Mouse (Mus musculus) embryonic facial prominence, embryonic 11.5 days (tissue): ENCODE data around the gene Ccdc116. TPM values are rescaled to one million over a fixed set of nuclear protein-coding genes. Genes with fewer than 3 reads are reported as not detected.

Experiments
- ATAC-seq: fragments of 200-750 bp; cut with Nextera tagmentation; replicated peaks from 2 replicates; pipeline ENCODE4 v1.8.0; 2017; ENCODE audit warnings: low read depth; ENCODE audit not compliant: insufficient number of reproducible peaks, low FRiP score, low TSS enrichment
- DNase-seq: peaks from one replicate; pipeline ENCODE4 v3.0.0-alpha.2; 2015; ENCODE audit warnings: low spot score
- H3K27ac ChIP-seq: fragments of 300-500 bp; sonication (generic); replicated peaks from 2 replicates; pipeline ENCODE4 v1.5.1; 2014; ENCODE audit warnings: mild to moderate bottlenecking, low read depth, low read length, control low read depth
- H3K27me3 ChIP-seq: fragments of 300-500 bp; sonication (generic); 2 replicates; pipeline ENCODE4 v1.6.1; 2014; ENCODE audit warnings: mild to moderate bottlenecking, low read length, moderate library complexity, mixed read lengths; ENCODE audit not compliant: control insufficient read depth, insufficient read depth
- H3K36me3 ChIP-seq: fragments of 300-500 bp; sonication (generic); replicated peaks from 2 replicates; pipeline ENCODE4 v1.6.1; 2014; ENCODE audit warnings: low read depth, mild to moderate bottlenecking, low read length, moderate library complexity, mixed read lengths; ENCODE audit not compliant: control insufficient read depth, insufficient read depth
- H3K4me1 ChIP-seq: fragments of 300-500 bp; sonication (generic); 2 replicates; pipeline ENCODE4 v1.6.1; 2014; ENCODE audit warnings: low read length, mixed read lengths; ENCODE audit not compliant: control insufficient read depth, insufficient read depth
- H3K4me2 ChIP-seq: fragments of 300-500 bp; sonication (generic); 2 replicates; pipeline ENCODE4 v1.6.1; 2014; ENCODE audit warnings: low read depth, mild to moderate bottlenecking, control low read depth, low read length, moderate library complexity
- H3K4me3 ChIP-seq: fragments of 300-500 bp; sonication (generic); 2 replicates; pipeline ENCODE4 v1.5.1; 2014; ENCODE audit warnings: low read depth, low read length, control low read depth
- H3K9ac ChIP-seq: fragments of 300-500 bp; sonication (generic); replicated peaks from 2 replicates; pipeline ENCODE4 v1.6.1; 2014; ENCODE audit warnings: mild to moderate bottlenecking, control low read depth, low read length
- H3K9me3 ChIP-seq: fragments of 300-500 bp; sonication (generic); replicated peaks from 2 replicates; pipeline ENCODE4 v1.6.1; 2016; ENCODE audit warnings: mild to moderate bottlenecking, low read length, inconsistent platforms, mixed read lengths; ENCODE audit not compliant: control insufficient read depth
- WGBS: fragments of 180-500 bp; shearing (Covaris S2); extraction: QIAGEN DNeasy Blood & Tissue Kit; methylation state at CpG from one replicate; pipeline ENCODE4 v1.1.7; 2014; 5-methylcytosine and 5-hydroxymethylcytosine counted together
- microRNA counts: library from miRNA; unstranded; fragments of <30 nt; microRNA quantifications from one replicate; lab custom pipeline; 2016
- microRNA-seq: library from miRNA; unstranded; fragments of <30 nt; microRNA quantifications from one replicate; pipeline ENCODE4, GENCODE M21; 2016; ENCODE audit warnings: borderline number of aligned reads
- polyA plus RNA-seq: library from polyadenylated mRNA; unstranded; fragments of >200 nt; fragmentation: Nextera tagmentation; extraction: Ambion mirVana; gene quantifications from 2 replicates; pipeline ENCODE4 v1.2.1, GENCODE M21; 2014

Gene Ccdc116
- polyA plus RNA-seq, 1 experiment from 2014 or later = 0.49 TPM

- Histone ChIP-seq H3K27me3 (no peaks in the 10 kb centered on the region), H3K4me1 (no peaks in the 10 kb centered on the region), H3K27ac (no peak overlapping the region), H3K9ac (no peak overlapping the region), H3K4me3 (no peak overlapping the region), H3K36me3 (peaks cover 12% of the 10 kb centered on the region), H3K9me3 (no peaks in the 10 kb centered on the region), H3K4me2 (no peak overlapping the region)
- ATAC-seq = no peak
- DNase-seq = no peak
- WGBS = 94% methylated on average over 3 of the region's 3 CpGs
Measured at GRCm38 (mm10) chr16:17096938-17097337, 50.1 kb downstream of the Ccdc116 start.

MicroRNAs within 50 kb of the gene (microRNA counts, 519-probe panel; counts per million panel counts)
- 5,557 counts per million, percentile 94 among the panel's probes with 10 or more counts for microRNA mmu-miR-130b (lab: Ali Mortazavi, UCI)
- microRNA mmu-miR-301b (lab: Ali Mortazavi, UCI) = 2,765 counts per million, percentile 33 among the panel's probes with 10 or more counts

Small RNA genes within 50 kb of the gene (microRNA-seq; reads per million reads assigned to microRNA genes)
- gene Mir130b = 11,056 reads per million, percentile 94 among the genes with 10 or more reads in this experiment
- 235 reads per million, percentile 55 among the genes with 10 or more reads in this experiment for gene Mir301b

Other genes with a start within 250 kb of the Ccdc116 start
- gene Mapk1, start 163.8 kb downstream of the Ccdc116 start, polyA plus RNA-seq = 182 and 185 TPM in 2 replicates
- gene Ypel1, start 77.5 kb downstream of the Ccdc116 start, polyA plus RNA-seq = 97.1 and 108 TPM in 2 replicates
- gene Ppil2, start 36.0 kb downstream of the Ccdc116 start, polyA plus RNA-seq = 129 and 142 TPM in 2 replicates
- gene 2610318N02Rik, start 22.1 kb downstream of the Ccdc116 start, polyA plus RNA-seq = 107 and 108 TPM in 2 replicates
- gene Sdf2l1, start 14.8 kb downstream of the Ccdc116 start, polyA plus RNA-seq = 57.2 and 65.8 TPM in 2 replicates
- 6.2 and 8.8 TPM in 2 replicates for gene Ydjc, start 2.6 kb downstream of the Ccdc116 start, polyA plus RNA-seq
- gene Ube2l3, start 55.4 kb upstream of the Ccdc116 start, polyA plus RNA-seq = 425 and 458 TPM in 2 replicates
- gene Rimbp3, start 61.4 kb upstream of the Ccdc116 start, polyA plus RNA-seq = 0.41 and 0.47 TPM in 2 replicates
- 6.1 and 7.8 TPM in 2 replicates for gene Hic2, start 86.3 kb upstream of the Ccdc116 start, polyA plus RNA-seq
- 4.0 and 5.2 TPM in 2 replicates for gene Tmem191c, start 128.8 kb upstream of the Ccdc116 start, polyA plus RNA-seq
- gene Serpind1, start 184.1 kb upstream of the Ccdc116 start, polyA plus RNA-seq = 0.20 TPM in 2 replicates